Mouse (Mus musculus) granulocyte monocyte progenitor cell, adult 5-6 weeks (primary cell): ENCODE measurements around the gene Immp2l. TPM values are rescaled to one million over a fixed set of nuclear protein-coding genes. Genes with fewer than 3 reads are reported as not detected.
"Not testable (repeated sequence)": the region's sequence is repeated elsewhere in the genome, so short reads cannot be mapped to it uniquely, and the experiment has no call there.

Source experiments
- ATAC-seq: replicated peaks from 2 replicates; pipeline ENCODE4 v1.8.0; 2016; ENCODE audit warnings: mild to moderate bottlenecking, moderate TSS enrichment, inconsistent platforms; ENCODE audit not compliant: poor library complexity, severe bottlenecking
- total RNA-seq, 2 experiments: library from RNA; stranded (forward) in 1 of 2; stranded (reverse) in 1 of 2; fragments of 200-712, 200-1000 nt in 1 of 2; fragments of >200 nt in 1 of 2; fragmentation: Nextera tagmentation in 1 of 2; gene quantifications; 2 replicates each; pipeline ENCODE4 v1.2.3; 2014 to 2017

Gene Immp2l
- total RNA-seq, 2 experiments from 2014 or later: 3.5 to 8.3 TPM

DNA sequence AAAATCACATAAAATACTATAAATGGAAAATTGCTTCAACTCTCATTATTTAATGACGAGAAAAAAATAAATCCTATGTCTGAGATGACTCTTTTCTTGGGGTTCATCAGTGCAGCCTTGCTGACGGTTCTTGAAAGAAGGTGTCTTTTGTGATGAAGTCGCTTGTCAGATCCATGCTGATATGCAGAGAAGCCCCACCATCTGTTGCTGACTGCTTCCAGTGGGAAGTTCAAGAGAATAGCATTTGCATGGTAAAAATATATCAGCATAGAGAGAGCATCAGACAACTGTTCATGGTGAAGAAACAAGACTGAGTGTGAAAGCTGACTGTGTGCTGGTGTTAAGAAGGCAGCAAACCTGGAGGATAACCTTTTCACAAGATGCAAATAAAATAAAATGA is 719.0 kb downstream of the Immp2l start:
- ATAC-seq: no peak

DNA sequence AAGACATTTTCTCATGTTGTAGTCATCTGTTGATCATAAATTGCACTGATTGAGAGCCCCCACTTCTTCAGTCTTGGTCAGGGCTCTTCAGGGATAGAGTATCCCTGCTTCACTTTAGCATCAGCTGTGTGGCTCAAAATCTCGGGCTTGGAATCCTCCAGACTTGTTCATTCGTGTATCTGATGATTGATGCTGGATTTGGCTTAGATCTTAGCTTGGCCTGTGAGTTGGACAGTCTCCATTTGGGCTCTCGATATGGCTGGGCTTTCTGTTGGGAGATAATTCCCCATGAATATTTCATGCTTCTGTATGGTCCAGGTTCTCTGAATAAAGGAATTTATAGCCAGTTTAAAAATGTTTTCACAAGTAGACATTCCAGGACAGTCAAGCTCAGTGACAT is 739.5 kb downstream of the Immp2l start:
- ATAC-seq: no peak

DNA sequence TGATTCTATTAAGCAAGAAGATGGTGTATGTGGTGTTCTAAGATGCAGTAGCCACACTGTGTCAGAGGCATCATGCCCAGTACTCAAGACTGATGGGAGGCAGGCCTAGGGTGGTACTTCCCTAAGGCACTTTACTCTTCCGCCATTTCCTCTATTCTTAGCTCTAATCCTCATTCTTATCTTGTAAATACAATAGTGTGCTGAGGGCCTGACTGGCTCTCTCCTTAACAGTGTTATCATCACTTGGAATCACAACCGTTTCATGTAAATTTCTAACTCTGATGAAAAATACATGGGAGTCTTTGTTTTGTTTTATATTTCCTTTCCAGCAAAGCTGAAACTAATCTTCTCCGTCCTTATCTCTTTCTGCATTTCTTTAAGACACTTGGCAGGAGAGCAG is 750.1 kb downstream of the Immp2l start:
- no peak for ATAC-seq

DNA sequence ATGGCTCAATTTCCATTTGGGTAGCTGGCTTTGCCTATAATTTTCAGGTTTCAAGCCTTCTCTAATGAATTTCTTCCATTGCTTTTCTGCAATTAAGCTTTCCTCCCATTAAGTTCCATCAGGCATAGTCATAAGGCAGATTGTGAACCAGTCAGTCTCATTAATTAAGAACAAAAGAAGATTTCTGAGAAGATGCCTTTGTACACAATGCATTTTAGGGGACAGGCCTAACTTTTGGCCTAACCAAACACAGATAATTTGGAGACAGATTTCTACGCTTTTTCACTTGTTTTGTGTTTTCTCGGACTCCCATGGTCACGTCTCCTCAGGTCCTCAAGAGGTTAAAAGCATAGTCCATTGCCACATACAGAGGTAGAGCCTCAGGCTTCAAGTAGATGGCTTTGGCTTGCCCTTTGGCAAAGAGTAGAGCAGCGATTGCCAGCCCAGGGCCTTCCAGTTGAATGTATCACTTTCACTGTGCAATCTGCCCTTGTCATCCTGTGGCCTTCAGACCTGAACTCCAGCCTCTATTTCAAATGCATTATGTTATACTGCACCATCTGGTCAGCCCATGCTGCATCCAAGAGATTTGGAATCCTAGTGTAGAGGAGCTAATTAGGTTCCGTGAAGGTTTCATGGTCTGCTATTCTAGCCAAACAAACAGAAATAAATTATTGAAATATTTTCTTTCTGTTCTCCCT is 750.9 kb downstream of the Immp2l start:
- ATAC-seq: no peak

DNA sequence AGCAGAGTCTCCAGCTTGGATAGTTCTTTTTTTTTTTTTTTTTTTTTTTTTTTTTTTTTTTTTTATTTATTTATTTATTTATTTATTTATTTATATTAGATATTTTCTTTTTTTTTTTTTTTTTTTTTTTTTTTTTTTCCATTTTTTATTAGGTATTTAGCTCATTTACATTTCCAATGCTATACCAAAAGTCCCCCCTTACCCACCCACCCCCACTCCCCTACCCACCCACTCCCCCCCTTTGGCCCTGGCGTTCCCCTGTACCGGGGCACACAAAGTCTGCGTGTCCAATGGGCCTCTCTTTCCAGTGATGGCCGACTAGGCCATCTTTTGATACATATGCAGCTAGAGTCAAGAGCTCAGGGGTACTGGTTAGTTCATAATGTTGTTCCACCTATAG is 753.9 kb downstream of the Immp2l start:
- ATAC-seq: not testable (repeated sequence)

DNA sequence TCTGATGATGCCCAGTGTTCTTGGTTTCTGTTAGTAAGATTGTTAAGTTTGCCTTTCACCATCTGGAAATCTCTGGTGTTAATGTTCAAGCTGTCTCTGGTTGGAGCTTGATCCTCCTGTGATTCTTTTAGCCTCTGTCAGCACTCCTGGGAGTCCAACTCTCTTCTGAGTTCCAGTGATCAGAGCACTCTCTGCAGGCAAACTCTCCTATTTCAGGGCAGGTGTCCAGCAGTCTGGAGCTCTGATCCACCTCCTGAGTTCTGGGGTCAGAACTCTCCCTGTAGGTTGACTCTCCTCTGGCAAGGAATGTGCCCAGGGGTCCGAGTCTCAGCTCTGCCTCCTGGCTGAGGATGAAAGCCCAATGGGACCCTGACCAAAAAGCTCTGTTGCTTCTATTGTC is 769.8 kb downstream of the Immp2l start:
- ATAC-seq: not testable (repeated sequence)

DNA sequence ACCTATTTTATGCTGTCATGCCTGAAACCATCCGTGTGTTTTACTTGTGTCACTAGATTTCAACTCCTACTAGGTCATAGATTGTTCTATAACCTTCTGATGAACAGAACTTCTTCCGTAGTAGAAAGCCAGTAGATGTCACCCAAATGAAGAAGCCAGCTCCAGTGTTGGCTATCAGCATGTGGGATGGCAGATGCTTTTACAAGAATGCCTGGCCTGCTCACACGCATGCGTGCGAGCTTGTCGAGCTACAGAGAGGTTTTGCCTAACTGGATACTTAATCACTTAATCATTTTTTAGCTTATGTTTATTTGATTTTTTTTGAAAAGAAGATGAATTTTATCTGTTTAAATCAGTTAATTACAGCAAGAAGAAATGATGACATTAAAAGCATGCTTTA is 805.6 kb downstream of the Immp2l start:
- no peak for ATAC-seq

DNA sequence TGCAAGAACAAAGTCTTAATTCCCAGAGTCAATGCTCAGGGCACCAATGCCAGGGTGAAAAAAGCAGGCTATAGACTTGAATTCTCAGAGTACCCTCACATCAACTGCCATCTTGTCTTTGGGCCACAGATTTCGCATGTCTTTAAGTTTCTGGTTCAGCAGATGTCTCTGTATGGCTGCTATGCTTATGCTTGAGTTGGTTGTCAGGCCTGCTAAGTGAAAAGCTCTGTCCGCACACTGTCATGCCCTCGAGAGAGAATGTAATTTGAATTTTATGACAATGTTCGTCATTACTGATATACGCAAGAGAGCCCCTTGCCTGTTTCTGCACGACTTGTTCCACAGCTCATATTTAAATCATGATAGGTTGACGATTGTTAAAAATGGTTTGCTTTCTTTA is 807.8 kb downstream of the Immp2l start:
- ATAC-seq: no peak

DNA sequence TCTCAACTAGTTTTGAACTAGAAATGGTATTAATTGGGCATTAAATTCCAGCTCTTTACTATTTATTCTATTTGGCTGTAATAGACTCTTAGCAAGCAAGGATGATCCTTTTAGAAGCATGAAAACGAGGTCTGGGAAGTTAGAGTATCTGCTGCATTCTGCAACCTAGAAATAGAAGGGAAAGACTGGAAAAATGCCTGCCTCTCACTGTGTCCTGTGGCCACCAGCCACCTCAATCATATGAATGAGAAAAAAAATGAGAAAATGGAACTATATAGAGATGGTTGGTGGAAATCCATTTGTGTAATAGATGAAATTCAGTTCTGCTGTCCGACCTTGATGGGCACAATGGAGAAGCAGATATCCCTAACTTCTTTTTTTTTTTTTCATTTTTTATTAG is 810.8 kb downstream of the Immp2l start:
- ATAC-seq: no peak

DNA sequence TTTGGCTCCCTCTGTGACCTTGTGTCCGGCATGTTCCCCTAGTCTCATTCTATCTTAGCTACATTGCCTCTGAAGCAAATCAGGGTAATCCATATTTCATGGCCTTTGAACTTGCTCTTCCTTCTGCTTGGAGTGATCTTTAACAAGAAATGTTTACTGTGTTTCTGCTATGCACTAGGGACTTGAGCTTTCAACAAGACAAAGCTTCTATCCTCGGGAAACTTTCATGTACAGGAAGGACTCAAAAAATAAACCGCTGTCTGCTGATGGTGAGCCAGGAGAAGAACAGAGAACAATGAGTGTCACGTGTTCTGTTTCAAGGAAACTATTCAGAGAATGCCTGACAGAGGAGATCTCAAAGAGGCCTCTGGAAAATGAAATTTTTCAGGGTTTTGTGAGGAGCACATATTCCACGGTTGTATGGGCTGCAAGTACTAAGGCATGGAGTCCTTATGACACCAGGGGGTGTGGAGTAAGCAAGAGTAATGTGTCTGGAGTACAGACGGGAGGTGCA is 814.5 kb downstream of the Immp2l start:
- ATAC-seq: no peak

DNA sequence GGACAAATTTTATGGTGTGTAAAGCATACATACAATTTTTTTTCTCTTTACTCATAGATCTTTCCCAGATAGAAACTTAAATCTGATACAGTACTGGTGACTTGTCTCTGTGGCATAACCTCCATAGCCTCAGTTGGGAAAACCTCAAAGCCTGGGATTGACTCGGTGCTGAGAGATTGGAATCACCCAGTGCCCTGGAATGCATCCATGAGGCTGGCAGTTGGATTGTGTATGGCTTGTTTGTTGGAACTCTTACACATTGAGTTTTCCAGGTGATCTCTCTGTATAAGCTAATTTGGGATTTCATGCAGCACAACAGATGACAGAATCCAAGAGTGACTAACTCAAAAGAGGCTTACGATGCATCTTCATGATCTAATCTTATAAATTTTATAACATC is 815.4 kb downstream of the Immp2l start:
- no peak for ATAC-seq

DNA sequence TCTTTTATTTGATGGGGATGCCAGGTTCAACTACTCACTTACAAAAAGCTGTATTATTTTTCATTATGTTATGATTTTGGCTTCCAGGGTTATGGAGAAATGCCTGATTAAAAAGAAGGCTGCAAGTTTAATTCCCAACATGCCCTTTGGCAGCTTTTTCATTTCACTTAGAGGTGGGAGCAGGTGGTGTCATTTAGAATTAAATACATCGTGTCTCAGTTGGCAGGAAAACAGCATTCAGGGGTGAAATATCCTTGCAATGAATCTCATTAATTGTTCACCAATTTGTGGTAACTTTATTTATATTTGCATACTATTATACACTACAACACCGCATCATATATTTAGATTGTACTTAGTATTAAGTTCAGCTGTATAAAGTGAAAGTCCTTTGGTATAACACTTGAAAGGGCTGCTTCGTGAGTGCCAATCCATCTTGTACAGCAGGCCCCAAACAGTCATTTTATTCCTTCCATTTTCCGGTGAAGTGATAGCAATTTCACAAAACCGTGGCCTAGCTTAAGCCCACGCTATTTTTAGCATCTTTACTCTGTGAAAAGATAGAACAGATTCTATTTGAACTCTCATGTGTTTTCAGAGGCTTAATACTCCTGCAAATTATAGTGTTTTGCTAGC is 818.9 kb downstream of the Immp2l start:
- no peak for ATAC-seq

DNA sequence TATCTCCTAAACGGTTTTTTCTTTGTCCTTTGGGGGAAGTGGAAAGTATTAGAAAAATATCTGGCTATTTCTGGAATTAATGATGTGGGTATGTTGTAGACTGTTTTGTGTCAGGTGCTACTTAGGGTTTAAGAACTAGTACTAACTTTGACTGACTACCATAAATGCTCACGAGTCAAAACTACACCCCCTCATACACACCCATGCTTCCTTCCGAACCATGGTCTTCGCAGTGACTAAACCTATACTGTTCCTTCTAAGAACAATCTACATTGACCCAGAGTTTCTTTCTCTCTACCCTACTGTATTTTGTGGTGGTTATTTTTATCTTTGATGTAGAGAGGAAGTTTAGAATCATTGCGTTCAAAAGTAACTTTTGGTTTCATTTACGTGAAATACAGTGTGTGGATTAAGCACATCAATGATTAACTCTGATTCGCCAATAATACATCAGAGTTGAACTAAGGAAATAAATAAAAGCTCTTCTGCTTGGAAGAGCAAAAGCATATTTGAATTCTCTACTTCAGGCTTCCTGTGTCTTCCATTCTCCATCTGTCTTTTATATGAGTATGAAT is 828.1 kb downstream of the Immp2l start:
- ATAC-seq: no peak

DNA sequence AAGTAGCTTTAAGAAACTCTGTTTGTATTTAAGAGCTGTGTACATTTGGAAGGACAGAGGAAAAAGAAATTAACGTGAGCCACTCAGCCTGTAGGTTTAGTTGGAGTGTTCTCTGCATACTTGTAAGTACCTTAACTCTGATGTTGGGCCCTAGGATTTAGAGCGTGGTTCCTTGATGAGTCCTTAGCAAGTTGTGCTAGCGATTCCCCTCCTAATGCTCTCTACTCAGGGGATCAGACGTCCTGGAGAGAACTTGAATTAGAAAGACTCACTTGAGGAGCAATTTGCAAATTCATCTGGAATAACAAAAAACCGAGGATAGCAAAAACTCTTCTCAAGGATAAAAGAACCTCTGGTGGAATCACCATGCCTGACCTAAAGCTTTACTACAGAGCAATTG is 835.8 kb downstream of the Immp2l start:
- ATAC-seq: not testable (repeated sequence)

DNA sequence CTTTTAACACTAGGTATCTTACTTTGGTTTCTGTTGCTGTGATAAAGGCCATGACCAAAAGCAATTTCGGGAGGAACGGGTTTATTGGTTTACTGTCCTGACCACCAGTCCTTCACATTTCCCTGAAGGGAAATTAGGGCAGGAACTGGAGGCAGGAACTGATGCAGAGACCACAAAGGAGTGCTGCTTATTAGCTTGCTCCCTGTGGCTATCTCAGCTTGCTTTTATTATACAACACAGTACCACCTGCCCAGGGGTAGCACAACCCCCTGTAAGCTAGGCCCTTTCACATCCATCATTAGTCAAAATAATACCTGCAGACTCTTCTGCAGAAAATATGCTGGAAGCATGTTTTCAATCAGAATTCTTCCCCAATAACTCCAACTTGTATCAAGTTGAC is 844.4 kb downstream of the Immp2l start:
- no peak for ATAC-seq

DNA sequence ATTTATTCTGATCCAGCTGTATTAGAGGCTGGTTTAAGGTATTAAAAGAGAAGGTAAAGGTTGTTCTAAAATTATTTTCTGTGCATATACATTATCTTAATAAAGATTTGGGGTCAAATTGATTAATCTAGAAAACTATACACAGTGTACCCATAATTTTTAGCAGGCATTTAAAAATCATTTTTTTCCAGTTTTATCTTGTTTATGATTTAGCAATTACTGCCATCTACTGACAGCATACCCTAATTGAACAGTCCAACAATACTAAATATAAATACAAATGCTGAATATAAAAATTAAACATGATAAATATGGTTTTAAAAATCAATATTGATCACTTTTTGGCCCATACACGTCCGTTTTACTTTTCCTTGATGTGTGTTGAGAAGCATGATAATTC is 850.1 kb downstream of the Immp2l start:
- no peak for ATAC-seq

DNA sequence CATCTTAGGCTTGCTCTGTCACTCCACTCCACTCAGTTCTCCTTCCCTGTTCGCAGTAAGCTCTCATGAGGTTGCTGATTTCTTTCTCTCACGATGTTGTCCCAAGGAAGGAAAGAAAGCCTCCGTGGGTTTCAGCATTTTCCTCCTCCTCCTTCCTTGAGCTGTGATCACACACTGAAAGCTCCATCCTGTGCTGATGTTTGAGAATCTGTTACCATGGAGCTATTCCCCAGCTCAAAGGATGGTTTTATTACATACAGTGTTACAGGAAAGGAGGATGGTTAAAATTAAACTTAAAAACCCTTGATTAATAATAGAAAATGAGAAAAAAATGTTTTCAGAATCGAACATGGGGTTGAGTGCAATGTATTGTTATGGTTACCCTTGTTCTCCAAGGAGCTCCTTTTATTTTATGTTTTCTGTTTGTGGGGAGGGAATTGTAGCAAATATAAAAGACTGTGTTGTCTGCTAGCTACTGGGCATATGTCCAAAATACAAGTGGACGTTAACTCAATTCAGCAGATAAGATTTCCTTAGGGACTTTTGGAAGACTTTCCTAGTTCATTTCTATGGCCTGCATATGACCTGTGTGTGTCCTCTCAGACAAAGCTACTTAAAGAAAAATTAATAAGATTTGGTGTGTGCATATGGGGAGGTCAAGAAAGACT is 853.5 kb downstream of the Immp2l start:
- no peak for ATAC-seq

DNA sequence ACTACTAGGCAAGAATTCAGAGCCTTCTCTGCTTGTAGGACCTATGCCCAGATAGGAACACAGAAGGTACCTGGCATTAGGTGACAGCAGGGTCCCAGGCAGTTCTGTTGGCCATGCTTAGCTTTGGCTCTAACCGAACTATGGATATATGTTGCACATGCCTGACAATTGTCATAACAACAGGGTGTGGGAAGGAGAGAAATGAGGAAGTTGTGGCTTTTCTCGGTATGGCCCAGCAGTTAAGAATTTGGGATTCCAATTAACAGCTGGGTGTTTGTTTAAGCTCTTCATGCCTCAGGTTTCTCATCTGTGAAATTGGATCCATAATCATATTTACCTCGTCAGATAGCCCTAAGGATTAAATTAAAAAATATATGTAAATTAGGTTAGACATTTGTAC is 854.6 kb downstream of the Immp2l start:
- ATAC-seq: peak; percentile 99

DNA sequence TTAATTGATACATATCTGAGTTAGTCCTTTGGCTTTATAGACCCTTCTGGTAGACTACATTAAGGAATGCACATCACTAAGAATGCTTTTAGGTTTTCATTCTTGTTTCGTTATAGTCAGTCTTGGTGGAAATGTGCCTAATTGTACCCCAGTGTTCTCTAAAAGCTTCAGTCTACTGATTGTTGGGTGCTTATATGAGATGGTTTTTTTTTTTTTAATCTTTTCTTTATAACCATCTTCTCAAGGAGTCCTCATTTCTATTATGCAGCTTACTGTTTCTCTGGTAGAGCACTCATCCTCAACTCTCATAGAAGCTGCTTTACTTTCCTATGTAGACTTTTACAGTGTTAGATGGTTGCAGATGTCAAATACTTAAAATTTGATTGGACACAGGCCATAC is 855.1 kb downstream of the Immp2l start:
- ATAC-seq: no peak

DNA sequence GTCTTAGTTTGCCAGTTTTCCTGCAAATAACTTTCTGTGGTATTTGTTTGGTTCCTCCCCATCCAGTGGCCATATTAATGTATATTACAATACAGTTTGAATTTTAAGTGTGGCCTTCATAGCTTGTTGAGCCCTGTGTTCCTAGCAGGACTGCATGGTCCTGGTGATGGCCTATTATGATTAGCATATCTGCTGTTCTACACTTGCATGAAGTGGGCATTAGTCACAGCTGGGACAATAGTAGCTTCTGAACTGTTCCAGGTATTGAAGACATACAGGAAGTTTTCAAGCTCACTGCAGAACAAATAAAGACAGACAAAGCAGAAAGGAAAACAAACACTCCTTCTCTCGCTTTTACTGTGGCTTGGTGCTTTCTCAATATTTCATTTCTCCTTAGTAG is 855.5 kb downstream of the Immp2l start:
- no peak for ATAC-seq

DNA sequence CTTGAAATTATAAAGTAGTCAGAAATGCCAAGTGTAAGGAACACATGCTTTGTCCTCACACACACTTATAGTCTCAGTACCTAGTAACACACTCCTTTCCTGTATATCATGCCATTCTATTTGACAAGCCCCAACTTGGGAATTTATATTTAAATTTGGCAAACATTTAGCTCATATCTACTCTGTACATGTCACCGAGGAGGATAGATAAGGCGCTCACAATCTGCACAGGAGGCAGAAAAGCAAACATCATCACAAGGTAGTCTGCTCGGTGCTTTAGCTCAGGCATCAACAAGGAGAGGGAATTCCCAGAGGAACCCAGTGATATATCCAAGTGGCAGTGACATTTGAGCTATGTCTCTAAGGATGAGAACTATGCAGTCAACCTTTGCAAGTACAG is 856.9 kb downstream of the Immp2l start:
- ATAC-seq: no peak
